Mouse (Mus musculus) embryonic facial prominence, embryonic 11.5 days (tissue): Measurements from ENCODE around the gene Apmap. TPM values are rescaled to one million over a fixed set of nuclear protein-coding genes. Genes with fewer than 3 reads are reported as not detected.

Experiments used
- ATAC-seq: fragments of 200-750 bp; cut with Nextera tagmentation; replicated peaks from 2 replicates; pipeline ENCODE4 v1.8.0; 2017; ENCODE audit warnings: low read depth; ENCODE audit not compliant: insufficient number of reproducible peaks, low FRiP score, low TSS enrichment
- DNase-seq: peaks from one replicate; pipeline ENCODE4 v3.0.0-alpha.2; 2015; ENCODE audit warnings: low spot score
- H3K27ac ChIP-seq: fragments of 300-500 bp; sonication (generic); replicated peaks from 2 replicates; pipeline ENCODE4 v1.5.1; 2014; ENCODE audit warnings: mild to moderate bottlenecking, low read depth, low read length, control low read depth
- H3K27me3 ChIP-seq: fragments of 300-500 bp; sonication (generic); 2 replicates; pipeline ENCODE4 v1.6.1; 2014; ENCODE audit warnings: mild to moderate bottlenecking, low read length, moderate library complexity, mixed read lengths; ENCODE audit not compliant: control insufficient read depth, insufficient read depth
- H3K36me3 ChIP-seq: fragments of 300-500 bp; sonication (generic); replicated peaks from 2 replicates; pipeline ENCODE4 v1.6.1; 2014; ENCODE audit warnings: low read depth, mild to moderate bottlenecking, low read length, moderate library complexity, mixed read lengths; ENCODE audit not compliant: control insufficient read depth, insufficient read depth
- H3K4me1 ChIP-seq: fragments of 300-500 bp; sonication (generic); 2 replicates; pipeline ENCODE4 v1.6.1; 2014; ENCODE audit warnings: low read length, mixed read lengths; ENCODE audit not compliant: control insufficient read depth, insufficient read depth
- H3K4me2 ChIP-seq: fragments of 300-500 bp; sonication (generic); 2 replicates; pipeline ENCODE4 v1.6.1; 2014; ENCODE audit warnings: low read depth, mild to moderate bottlenecking, control low read depth, low read length, moderate library complexity
- H3K4me3 ChIP-seq: fragments of 300-500 bp; sonication (generic); 2 replicates; pipeline ENCODE4 v1.5.1; 2014; ENCODE audit warnings: low read depth, low read length, control low read depth
- H3K9ac ChIP-seq: fragments of 300-500 bp; sonication (generic); replicated peaks from 2 replicates; pipeline ENCODE4 v1.6.1; 2014; ENCODE audit warnings: mild to moderate bottlenecking, control low read depth, low read length
- H3K9me3 ChIP-seq: fragments of 300-500 bp; sonication (generic); replicated peaks from 2 replicates; pipeline ENCODE4 v1.6.1; 2016; ENCODE audit warnings: mild to moderate bottlenecking, low read length, inconsistent platforms, mixed read lengths; ENCODE audit not compliant: control insufficient read depth
- WGBS: fragments of 180-500 bp; shearing (Covaris S2); extraction: QIAGEN DNeasy Blood & Tissue Kit; methylation state at CpG from one replicate; pipeline ENCODE4 v1.1.7; 2014; 5-methylcytosine and 5-hydroxymethylcytosine counted together
- polyA plus RNA-seq: library from polyadenylated mRNA; unstranded; fragments of >200 nt; fragmentation: Nextera tagmentation; extraction: Ambion mirVana; gene quantifications from 2 replicates; pipeline ENCODE4 v1.2.1, GENCODE M21; 2014

Gene Apmap
- polyA plus RNA-seq, 1 experiment from 2014 or later = 32.0 TPM

DNA sequence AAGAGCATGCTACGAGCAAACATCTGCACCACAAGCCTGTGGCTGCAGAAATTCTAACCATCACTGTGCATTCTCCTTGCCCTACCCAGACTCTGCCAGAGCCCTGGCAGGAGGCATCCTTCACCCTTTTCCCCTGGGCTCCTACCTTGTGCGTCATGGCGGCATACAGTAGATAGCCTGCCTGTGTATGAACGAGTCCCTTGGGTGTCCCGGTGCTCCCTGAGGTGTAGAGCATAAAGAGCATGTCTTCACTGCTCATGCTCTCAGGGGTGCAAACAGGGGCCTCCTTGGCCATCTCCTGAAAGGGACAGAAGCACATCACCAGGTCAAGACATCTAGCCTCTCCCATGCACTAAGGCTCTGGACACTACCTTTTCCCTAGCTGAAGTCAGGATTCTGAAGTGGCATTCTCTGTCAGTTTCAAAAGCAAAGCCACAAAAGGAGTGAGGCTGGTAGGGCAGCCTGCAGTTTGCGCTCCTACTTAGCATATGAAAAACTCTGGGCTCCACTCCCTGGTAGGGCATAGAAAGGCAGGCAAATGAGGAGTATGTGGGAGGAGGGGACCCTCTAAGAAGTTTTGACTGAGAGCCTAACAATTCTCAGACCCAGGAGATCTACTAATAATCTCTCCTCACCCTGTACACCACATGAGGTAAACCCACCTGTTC, 29.5 kb upstream of the Apmap start:
- Histone ChIP-seq H3K9ac (no peak overlapping the region), H3K9me3 (no peaks in the 10 kb centered on the region), H3K4me2 (no peak overlapping the region), H3K4me3 (no peak overlapping the region), H3K36me3 (no peaks in the 10 kb centered on the region), H3K27ac (no peak overlapping the region), H3K27me3 (no peaks in the 10 kb centered on the region), H3K4me1 (no peaks in the 10 kb centered on the region)
- DNase-seq (no peak), ATAC-seq (no peak; the same call in 1 of the 2 replicates)
- 58% methylated on average over 6 of the region's 6 CpGs for WGBS

DNA sequence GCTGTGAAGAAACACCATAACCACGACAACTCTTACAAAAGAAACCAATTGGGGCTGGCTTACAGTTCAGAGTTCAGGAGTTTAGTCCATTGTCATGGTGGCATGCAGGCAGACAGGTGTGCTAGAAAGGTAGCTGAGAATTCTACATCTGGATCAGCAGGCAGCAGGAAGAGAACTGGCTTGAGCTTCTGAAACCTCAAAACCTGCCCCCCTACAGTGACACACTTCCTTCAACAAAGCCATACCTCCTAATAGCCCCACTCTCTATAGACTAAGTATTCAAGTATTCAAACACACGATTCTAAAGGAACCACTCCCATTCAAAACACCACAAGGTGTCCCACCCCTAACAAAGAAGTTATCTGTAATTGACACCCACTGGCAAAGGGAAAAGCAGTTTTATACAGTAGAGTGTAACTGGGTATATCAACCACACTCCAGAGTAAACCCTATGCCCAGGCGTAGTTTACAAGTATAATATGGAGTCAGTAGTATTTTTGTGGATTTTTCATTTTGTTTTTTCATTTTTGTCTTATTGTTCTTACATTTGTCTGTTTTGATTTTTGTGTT, 27.6 kb upstream of the Apmap start:
- Histone ChIP-seq H3K4me2 (no peak overlapping the region), H3K36me3 (no peaks in the 10 kb centered on the region), H3K4me3 (no peak overlapping the region), H3K4me1 (no peaks in the 10 kb centered on the region), H3K27me3 (no peaks in the 10 kb centered on the region), H3K27ac (no peak overlapping the region), H3K9ac (no peak overlapping the region), H3K9me3 (no peaks in the 10 kb centered on the region)
- WGBS = 75% methylated on average over 3 of the region's 3 CpGs
- ATAC-seq (no peak), DNase-seq (no peak)

DNA sequence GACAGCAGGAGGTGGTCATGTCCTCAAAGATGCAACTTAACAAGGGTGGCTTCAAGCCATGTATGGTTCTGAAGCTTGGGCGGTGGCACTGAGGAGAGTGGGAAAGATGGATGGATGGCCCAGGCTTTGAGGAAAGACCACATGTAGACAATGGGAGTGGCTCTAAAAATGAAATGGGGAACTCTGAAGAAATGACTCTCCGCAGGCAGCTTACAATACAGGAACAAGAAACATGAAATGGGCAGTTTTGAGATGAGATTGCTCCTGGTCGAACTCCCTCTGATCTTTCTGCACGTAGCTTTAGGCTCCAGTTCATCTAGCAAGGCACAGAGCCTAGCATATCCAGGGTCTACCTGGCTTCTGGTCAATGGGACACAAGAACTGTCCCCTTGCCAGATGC, 20.9 kb upstream of the Apmap start:
- no peaks in the 10 kb centered on the region for H3K36me3 ChIP-seq
- DNase-seq = no peak
- H3K4me2 ChIP-seq = no peak overlapping the region
- WGBS = 84% methylated on average over 4 of the region's 4 CpGs
- no peak overlapping the region for H3K9ac ChIP-seq
- no peak for ATAC-seq
- no peak overlapping the region for H3K27ac ChIP-seq
- no peaks in the 10 kb centered on the region for H3K9me3 ChIP-seq
- H3K4me1 ChIP-seq = no peaks in the 10 kb centered on the region
- H3K4me3 ChIP-seq = no peak overlapping the region
- H3K27me3 ChIP-seq = no peaks in the 10 kb centered on the region

DNA sequence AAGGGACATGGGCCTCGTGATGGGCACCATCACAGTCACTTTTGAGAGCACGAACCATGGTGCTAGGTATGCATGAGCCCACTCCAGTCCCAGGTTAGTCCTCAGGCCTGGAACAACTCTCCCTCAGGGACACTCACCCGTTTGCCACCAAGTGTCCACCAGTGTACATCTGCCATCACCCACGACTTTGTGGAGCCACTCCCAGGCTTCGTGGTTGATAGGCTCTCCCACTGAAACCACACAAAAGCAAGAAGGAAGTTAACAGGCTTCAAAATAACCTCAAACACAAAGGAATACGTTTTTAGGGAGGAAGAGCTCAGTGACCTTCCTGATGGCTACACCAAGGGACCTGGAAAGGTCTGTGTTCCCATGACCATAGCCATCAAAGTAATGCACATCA, 18.8 kb upstream of the Apmap start:
- H3K9me3 ChIP-seq = no peaks in the 10 kb centered on the region
- no peak for ATAC-seq
- no peaks in the 10 kb centered on the region for H3K27me3 ChIP-seq
- no peak overlapping the region for H3K4me3 ChIP-seq
- H3K27ac ChIP-seq = no peak overlapping the region
- H3K9ac ChIP-seq = no peak overlapping the region
- H3K36me3 ChIP-seq = no peaks in the 10 kb centered on the region
- H3K4me1 ChIP-seq = no peaks in the 10 kb centered on the region
- H3K4me2 ChIP-seq = no peak overlapping the region
- WGBS = 73% methylated on average over 6 of the region's 6 CpGs
- DNase-seq = no peak

DNA sequence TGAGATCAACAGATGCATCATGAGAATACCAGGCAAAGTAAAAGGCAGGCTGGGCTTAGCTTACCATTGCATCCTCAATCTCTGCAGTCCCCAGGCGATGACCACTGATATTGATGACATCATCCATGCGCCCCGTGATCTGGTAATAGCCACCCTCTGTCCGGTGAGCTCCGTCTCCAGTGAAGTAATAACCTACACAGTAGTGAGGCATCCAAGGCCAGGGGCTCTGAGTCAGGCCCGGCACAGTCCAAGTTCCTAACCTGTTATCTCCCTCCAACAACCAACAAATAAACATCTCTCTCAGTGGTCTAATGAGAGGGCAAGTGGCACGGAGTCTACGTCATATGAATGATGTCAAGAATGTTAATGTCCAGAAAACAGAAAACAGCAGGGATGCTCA, 16.6 kb upstream of the Apmap start:
- Histone ChIP-seq H3K27ac (no peak overlapping the region), H3K9ac (no peak overlapping the region), H3K36me3 (no peaks in the 10 kb centered on the region), H3K4me1 (no peaks in the 10 kb centered on the region), H3K9me3 (no peaks in the 10 kb centered on the region), H3K27me3 (no peaks in the 10 kb centered on the region), H3K4me3 (no peak overlapping the region), H3K4me2 (no peak overlapping the region)
- DNase-seq = no peak
- WGBS = 89% methylated on average over 8 of the region's 8 CpGs
- ATAC-seq = 0 out of 2 replicates have a peak, but pooled peaks have one; percentile 11

DNA sequence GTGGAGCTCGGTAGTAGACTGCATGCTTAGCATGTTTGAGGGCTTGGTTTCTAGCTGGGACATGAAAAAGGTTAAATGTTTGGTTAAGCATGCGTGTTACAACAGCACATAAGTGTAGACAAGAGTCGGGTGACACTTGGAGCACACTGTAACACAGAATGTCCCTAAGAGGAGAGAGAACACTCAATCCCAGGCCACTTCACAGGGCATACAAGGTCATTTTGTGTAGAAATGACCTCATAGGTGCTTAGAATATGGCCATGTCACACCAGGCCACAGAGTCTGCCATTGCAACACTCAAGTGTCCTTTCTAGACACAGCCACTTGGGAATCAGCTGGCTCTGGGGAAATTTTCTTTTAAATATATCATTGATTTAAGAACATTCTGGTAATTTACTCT, 15.6 kb upstream of the Apmap start:
- H3K27ac ChIP-seq = no peak overlapping the region
- H3K27me3 ChIP-seq = no peaks in the 10 kb centered on the region
- H3K9me3 ChIP-seq = no peaks in the 10 kb centered on the region
- H3K36me3 ChIP-seq = no peaks in the 10 kb centered on the region
- WGBS = 87% methylated on average over 3 of the region's 3 CpGs
- no peak overlapping the region for H3K4me2 ChIP-seq
- ATAC-seq = no peak
- no peak overlapping the region for H3K9ac ChIP-seq
- no peaks in the 10 kb centered on the region for H3K4me1 ChIP-seq
- DNase-seq = no peak
- H3K4me3 ChIP-seq = no peak overlapping the region

DNA sequence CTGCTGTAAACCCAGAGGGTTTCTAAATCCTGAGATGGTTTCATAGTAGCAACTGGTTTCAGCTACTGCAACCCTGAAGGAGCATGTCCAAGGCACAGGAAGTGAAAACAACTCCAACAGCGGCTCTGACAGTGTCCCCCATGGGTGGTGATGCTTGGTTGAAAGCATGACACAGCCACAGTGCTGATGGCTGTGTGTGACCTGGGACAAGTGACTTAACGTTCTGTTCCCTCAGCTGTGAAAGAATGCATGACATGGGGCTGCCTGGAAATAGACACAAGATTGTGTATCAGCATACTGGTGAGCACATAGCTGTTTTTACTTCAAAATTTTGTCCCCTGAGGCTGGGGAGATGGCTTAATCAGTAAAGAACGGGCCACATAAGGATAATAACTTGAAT, 13.3 kb upstream of the Apmap start:
- Histone ChIP-seq H3K27me3 (no peaks in the 10 kb centered on the region), H3K4me1 (no peaks in the 10 kb centered on the region), H3K4me2 (no peak overlapping the region), H3K4me3 (no peak overlapping the region), H3K9ac (no peak overlapping the region), H3K36me3 (no peaks in the 10 kb centered on the region), H3K9me3 (no peaks in the 10 kb centered on the region), H3K27ac (no peak overlapping the region)
- WGBS = 65% methylated on average over 3 of the region's 3 CpGs
- ATAC-seq (no peak), DNase-seq (no peak)

DNA sequence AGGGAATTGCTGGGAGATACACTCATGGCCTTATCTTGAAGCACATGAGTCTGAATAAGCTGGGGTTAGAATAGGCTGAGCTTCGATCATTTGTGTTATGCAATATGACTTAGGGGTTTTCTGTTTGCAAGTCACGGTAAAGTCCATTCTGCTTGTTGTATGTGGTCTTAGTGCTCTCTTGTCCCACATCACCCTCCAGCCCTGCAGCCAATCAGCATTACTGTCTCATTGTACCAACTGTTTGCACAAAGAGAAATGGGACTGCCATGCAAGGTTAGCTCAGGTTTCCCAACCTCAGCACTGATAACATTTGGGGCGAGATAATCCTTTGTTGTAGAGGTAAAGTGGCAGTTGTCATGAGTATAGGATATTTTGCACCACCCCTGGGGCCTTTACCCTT, 1.7 kb upstream of the Apmap start:
- Histone ChIP-seq H3K27me3 (no peaks in the 10 kb centered on the region), H3K4me3 (no peak overlapping the region), H3K9me3 (no peaks in the 10 kb centered on the region), H3K36me3 (no peaks in the 10 kb centered on the region), H3K27ac (no peak overlapping the region), H3K4me2 (no peak overlapping the region), H3K9ac (no peak overlapping the region), H3K4me1 (no peaks in the 10 kb centered on the region)
- WGBS = 76% methylated on average over 3 of the region's 3 CpGs
- ATAC-seq (no peak), DNase-seq (no peak)
